Mouse (Mus musculus): ENCODE measurements around the gene Rab3il1. TPM values are rescaled to one million over a fixed set of nuclear protein-coding genes. Genes with fewer than 3 reads are reported as not detected.

Gene Rab3il1
- polyA plus RNA-seq, 1 experiment = 22.0 TPM

DNA sequence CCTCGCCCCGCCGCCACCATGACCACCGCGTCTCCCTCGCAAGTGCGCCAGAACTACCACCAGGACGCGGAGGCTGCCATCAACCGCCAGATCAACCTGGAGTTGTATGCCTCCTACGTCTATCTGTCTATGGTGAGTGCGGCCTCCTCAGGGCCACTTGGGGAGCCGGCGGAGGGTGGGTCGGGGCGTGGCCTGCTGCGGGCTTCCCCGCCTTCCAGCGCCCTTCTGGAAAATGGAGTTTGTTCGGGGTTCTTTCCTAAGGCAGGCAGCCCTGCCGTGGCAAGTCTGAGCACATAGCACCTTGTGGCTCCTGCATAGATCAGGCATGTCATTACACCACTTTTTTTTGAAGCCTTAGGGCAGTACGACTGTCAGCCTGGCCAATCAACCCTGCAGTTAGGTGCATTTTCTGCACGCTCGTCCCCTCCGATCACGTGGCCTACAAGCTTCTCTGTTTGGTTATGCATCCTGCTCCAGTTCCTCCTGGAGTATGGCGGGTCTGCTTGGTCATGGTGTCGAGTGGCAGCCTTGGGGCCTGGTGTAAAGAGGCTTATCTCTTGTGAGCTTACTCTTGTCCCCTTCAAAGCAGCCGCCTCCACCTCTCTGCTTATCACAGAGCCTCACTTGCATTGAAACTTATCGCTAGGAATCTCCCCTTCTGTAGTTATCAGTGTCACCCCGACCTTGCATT, 18.5 kb upstream of the Rab3il1 start:
- DNase-seq (ENCODE audit: low spot score) = no peak

DNA sequence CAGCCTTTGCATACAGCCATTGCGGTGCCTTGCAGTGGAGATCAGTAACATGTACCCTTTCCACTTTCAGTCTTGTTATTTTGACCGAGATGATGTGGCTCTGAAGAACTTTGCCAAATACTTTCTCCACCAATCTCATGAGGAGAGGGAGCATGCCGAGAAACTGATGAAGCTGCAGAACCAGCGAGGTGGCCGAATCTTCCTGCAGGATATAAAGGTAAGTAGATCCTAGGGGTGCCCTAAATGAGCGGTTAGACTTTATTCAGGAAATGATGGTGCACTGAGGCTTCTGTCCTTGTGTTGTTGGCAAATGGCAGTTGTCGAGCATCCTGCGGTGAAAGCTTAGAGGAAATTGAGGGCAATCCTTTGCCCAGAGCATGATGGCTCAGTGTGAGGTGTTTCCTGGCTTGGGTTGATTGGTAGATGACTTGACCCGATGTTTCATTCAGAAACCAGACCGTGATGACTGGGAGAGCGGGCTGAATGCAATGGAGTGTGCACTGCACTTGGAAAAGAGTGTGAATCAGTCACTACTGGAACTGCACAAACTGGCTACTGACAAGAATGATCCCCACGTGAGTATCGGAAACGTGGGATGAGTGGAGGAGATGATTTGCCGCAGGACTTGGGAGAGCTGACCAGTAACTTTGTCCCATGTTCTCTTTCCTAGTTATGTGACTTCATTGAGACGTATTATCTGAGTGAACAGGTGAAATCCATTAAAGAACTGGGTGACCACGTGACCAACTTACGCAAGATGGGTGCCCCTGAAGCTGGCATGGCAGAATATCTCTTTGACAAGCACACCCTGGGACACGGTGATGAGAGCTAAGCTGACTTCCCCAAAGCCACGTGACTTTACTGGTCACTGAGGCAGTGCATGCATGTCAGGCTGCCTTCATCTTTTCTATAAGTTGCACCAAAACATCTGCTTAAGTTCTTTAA, 17.1 kb upstream of the Rab3il1 start:
- no peak for DNase-seq (ENCODE audit: low spot score)

- DNase-seq (ENCODE audit: low spot score) = no peak
These were observed 16.1 kb upstream of the Rab3il1 start for GRCm38 (mm10) chr19:9985190-9985899.

DNA sequence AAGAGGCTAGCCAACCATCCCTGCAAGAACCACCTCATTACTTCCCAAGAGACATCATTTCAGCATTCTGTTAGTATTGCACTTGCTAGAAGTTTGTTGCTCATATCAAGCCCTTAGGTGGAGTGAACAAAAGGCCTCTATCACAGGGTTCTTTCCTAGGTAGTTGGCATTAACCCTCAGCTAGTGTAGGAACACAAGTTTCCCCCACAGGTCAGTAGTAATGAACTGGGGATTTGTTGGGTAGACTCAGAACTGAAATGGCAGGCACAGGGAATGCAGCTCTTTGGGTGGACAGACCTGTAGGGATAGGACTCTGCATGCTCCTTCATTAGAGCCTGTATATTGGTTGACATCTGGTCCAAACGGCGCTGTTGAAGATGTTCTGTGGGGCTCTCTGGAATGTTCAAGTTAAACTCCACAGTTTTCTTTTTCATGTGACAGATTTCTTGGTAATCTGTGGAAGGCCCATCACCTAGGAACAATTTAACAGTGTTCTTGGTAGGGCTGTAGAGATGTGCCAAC, 15.5 kb upstream of the Rab3il1 start:
- no peak for DNase-seq (ENCODE audit: low spot score)

- no peak for DNase-seq (ENCODE audit: low spot score)
These were observed 14.3 kb upstream of the Rab3il1 start for GRCm38 (mm10) chr19:9987192-9987591.

DNA sequence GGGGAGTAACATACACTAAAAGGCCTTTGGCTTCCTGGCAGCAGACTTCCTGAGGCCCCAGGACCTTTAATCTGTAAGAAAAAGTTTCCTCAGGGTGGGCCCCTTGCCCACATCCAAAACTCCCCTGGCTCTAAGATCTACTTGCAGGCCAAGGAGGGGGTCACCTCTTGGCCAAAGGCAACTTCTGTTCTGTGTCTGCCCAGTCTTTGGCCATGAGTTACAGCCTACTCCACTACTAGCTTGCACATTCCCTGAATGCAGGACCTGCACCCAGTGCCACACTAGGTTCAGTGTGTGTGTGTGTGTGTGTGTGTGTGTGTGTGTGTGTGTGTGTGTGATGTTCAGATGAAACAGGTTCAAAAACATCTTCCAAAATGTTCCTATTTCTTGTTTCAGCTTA, 13.9 kb upstream of the Rab3il1 start:
- DNase-seq (ENCODE audit: low spot score) = no peak

DNA sequence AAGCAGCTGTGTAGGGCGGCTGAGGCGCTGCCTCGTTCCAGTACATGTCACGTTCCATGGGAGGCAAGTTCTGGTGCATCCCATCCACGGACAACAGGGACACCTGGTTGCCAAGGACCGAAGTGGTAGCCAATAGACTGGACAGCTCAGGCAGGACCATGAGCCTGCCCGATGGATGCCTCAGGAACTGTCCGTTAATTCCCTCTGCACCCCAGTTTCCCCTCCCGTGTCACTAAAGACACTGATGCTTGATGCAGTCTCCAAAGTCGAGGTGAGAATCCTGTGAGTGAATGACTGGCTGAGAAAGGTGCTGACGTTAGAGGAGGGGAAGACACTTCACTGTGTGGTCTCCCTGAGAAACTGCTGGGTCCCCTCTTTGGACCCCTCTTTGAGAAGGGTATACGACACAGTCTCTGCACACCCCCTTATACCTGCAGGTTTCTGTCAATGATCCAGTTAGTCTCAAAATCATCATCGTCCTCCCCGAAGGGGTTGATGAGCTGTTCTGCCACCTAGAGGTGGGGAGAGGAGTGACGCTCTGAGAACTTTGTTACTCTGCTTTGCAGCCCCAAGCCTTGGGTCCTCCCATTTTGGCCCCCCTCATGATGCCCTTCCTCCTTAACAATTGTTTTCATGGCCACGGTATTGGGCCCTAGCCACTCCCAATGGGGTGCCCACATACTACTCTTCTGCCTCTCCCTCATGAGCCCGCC, 12.1 kb upstream of the Rab3il1 start:
- no peak for DNase-seq (ENCODE audit: low spot score)

GRCm38 (mm10) chr19:9989884-9990256, 11.6 kb upstream of the Rab3il1 start:
- no peak for DNase-seq (ENCODE audit: low spot score)

GRCm38 (mm10) chr19:9991304-9991703, 10.2 kb upstream of the Rab3il1 start:
- peak; percentile 58 for DNase-seq (ENCODE audit: low spot score)

DNA sequence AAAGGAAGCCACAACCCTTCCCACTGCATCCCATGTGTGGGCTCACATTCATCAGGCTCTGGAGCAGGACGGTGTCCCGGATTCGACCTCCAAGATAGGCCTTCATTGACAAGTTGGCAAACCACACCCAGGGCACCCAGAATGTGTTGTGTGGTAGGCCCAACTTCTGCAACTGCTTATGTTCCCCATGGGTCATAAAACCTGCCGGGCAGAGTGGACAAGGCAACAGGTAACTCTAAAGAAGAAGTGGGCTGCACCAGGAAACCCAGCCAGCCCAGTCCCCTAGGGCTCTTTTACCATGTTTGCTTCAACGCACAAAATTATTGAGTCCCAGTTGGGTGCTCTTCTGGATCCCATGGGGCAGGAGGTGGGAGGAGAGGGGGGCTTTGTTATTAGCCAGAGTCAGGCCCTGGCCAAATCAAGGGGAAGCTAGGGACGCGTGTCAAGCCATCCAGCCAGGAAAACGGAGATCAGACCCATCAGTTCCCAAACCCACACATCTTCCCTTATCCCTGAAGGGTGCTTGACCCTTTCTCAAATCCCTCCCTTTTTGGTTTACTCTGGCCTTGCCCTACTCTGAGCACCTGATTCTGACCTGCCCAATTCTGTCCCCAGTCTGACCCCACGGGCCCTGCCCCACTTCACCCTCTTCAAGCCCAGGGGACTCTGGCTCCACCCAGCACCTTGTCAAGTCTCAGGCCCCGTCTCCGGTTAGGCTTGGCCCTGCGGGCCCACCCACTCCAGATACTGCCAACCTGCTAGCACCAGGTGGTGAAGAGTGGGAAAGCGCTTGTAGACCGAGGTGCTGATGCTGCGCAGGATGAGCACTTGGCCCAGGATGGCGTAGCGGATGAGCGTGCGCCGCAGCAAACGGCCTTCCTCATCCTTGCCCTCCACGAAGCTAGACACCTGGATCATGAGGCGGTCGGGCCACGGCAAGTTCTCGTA, 9.2 kb upstream of the Rab3il1 start:
- no peak for DNase-seq (ENCODE audit: low spot score)

DNA sequence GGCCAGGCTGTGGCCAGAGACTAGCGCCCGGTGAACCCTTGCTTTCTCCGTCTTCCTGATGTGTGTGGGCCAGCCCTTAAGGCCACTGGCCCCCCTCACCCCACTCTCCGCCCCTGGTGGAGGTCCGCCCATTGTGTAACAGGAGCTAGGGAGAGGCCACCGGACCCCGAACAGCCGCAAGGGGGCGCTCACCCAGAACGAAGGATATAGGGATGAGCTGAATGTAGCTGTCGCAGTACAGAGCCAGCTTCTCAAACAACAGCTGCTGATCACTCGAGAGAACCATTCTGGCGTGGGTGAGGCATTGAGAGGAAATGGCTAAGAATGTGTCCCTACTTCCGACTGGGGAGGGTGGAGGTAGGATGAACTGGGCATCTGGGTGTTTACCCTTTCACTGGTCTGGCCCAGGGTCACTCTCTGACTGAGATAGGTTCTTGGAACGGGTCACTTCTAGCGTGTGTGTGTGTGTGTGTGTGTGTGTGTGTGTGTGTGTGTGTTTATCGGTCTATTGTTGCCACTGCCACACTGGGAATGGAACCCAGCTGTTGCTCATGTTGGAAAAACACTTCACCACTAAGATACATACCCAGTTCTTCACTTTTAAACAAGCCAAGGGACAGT, 8.3 kb upstream of the Rab3il1 start:
- DNase-seq (ENCODE audit: low spot score) = peak; percentile 76

GRCm38 (mm10) chr19:9997204-9998062, 4.0 kb upstream of the Rab3il1 start:
- DNase-seq (ENCODE audit: low spot score) = no peak

GRCm38 (mm10) chr19:9998063-9998416, 3.4 kb upstream of the Rab3il1 start:
- no peak for DNase-seq (ENCODE audit: low spot score)

GRCm38 (mm10) chr19:9998736-9999486, 2.6 kb upstream of the Rab3il1 start:
- no peak for DNase-seq (ENCODE audit: low spot score)

GRCm38 (mm10) chr19:10000330-10000729, 1.1 kb upstream of the Rab3il1 start:
- DNase-seq (ENCODE audit: low spot score) = no peak

GRCm38 (mm10) chr19:10003696-10004095, 2.2 kb downstream of the Rab3il1 start:
- DNase-seq (ENCODE audit: low spot score) = no peak

DNA sequence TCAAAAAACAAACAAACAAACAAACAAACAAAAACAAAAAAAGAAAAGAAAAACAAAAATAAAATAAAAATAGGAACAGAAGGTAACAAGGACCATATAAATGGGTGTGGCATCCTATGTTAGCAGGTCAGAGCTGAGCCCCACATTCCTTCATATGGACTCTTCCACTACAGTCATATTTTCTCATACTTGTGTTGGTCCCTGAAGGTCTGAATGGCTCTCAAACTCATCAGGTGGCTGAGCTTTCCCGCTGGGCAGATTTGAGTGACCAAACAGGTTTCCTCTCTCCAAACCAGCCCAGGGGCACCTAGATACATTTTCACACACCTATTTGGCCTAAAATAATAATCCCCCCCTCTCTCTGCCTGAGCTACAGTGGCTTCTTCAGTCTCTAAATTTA, 9.9 kb downstream of the Rab3il1 start:
- DNase-seq (ENCODE audit: low spot score) = no peak

DNA sequence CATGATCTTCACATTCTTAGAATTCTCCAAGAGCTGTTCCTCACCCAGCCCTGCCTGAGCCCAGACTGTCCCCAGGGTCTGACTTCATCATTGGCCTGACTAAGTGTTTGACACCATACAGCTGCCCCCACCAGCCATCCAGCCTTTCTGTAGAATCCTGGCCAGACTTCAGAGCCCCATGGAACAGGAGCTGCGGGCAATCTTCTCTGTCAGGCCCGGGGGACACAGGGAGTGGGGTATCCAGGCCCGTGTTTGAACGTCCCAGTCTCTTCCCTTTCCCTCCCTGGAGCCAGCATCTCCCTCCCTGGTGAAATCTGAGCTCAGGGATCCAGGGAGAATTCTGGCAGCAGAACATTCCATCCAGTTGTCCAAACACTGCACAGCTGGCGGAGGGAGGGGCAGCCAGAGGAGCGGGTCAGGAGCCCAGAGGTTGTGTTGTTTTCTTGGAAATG, 11.4 kb downstream of the Rab3il1 start:
- DNase-seq (ENCODE audit: low spot score) = no peak

Measured in urinary bladder, adult 2 months (tissue).